Mouse (Mus musculus): Measurements from ENCODE around the gene Olfr592.

DNA sequence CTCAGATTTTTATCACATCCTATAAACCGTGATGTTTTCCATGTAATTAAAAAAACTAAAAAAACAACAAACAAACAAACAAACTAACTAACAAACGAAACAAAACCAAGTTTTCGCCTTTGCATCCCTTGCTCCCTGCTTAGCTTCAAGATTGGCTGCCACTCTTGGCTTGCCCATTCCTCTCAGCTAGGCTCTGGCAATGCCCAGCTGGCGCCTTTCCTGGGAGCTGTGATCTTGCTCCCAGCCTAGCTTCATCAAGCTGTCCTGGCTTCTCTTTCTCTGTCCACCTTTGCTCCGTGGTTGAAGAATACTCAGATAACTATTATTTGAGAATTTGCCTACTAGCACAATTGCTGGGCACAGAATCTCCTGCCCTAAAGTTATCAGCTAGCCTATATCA, 14.9 kb upstream of the Olfr592 start:
- no peak for TF ChIP-seq ZNF384 (IDR thresholded peaks at IDR 0.05; ENCODE audit: low read depth, low read length)
- TF ChIP-seq MAFK (IDR thresholded peaks at IDR 0.05; ENCODE audit: insufficient read depth, low read depth, low read length) = no peak
- TF ChIP-seq CHD2 (IDR thresholded peaks at IDR 0.05; ENCODE audit: low read depth, low read length) = no peak
- no peak for TF ChIP-seq ZC3H11A (IDR thresholded peaks at IDR 0.05; ENCODE audit: borderline replicate concordance, low read depth, low read length)
- TF ChIP-seq HCFC1 (IDR thresholded peaks at IDR 0.05; ENCODE audit: borderline replicate concordance, insufficient read depth, low read length) = no peak

Measured in ES-E14 (cell line).